In the genomic region with DNA sequence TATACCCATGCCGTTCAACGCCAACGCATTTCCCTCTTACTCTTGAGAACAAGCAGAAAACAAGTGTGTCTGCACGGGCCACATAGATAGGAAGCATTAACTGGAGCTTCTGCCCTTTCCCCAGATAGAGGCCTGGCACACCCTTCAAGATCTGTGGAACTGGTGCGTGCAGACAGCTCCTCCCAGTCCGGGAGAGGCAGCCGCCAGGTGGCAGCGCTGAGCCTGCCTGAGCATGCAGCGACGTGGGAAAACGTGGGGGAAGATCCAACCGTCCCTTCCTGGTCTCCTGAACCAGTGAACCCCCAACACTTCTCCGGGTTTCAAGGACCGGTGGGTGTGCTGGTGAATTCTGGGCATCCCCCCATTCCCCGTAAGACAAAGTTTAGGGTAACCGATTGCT, we compare ENCODE assay signal across 8 mouse cellular contexts. TPM values are rescaled to one million over a fixed set of nuclear protein-coding genes. Genes with fewer than 3 reads are reported as not detected.
A peak's percentile ranks its signal among the peaks of the same experiment; 100 is the strongest.
DNase-seq lines count a peak whose midpoint lies in the region; ATAC-seq and TF ChIP-seq lines count a peak whose summit lies in the region.

No protein-coding gene starts in this region.

- TF ChIP-seq RAD21 in MEL (IDR thresholded peaks at IDR 0.05; ENCODE audit: low read depth, low read length) = peak; percentile 1

- no peaks in the 10 kb centered on the region for H3K4me1 ChIP-seq in MEL (ENCODE audit: control insufficient read depth in 1 of 2, insufficient read depth in 2 of 2, low read length in 2 of 2)
- peaks cover 8% of the 10 kb centered on the region for H3K4me1 ChIP-seq in forebrain, postnatal 0 days (ENCODE audit: insufficient read depth)

- peak overlapping the region; percentile 98 for H3K4me2 ChIP-seq in forebrain, postnatal 0 days (ENCODE audit: low read depth)

- ATAC-seq in forebrain, postnatal 0 days = peak; percentile 38

- no peak overlapping the region for H3K4me3 ChIP-seq in MEL (ENCODE audit: control insufficient read depth in 1 of 2, insufficient read depth in 1 of 2, low read depth in 2 of 2, low read length in 2 of 2)
- H3K4me3 ChIP-seq in forebrain, postnatal 0 days (ENCODE audit: low read depth, low read length) = peak overlapping the region; percentile 58

- H3K27me3 ChIP-seq in MEL (ENCODE audit: control insufficient read depth in 1 of 2, insufficient read depth in 2 of 2, low read length in 2 of 2) = no peaks in the 10 kb centered on the region
- H3K27me3 ChIP-seq in forebrain, postnatal 0 days (ENCODE audit: insufficient read depth, low read length) = no peaks in the 10 kb centered on the region

- no peaks in the 10 kb centered on the region for H3K36me3 ChIP-seq in MEL (ENCODE audit: control insufficient read depth in 1 of 2, insufficient read depth in 2 of 2, low read length in 2 of 2)
- no peaks in the 10 kb centered on the region for H3K36me3 ChIP-seq in forebrain, postnatal 0 days (ENCODE audit: insufficient read depth)

- no peaks in the 10 kb centered on the region for H3K9me3 ChIP-seq in MEL (replicated peaks; ENCODE audit: insufficient read depth, low read length)
- H3K9me3 ChIP-seq in forebrain, postnatal 0 days (ENCODE audit: low read length) = no peaks in the 10 kb centered on the region

- TF ChIP-seq CTCF in MEL (IDR thresholded peaks at IDR 0.05 in 2 of 3, conservative IDR thresholded peaks at IDR 0.05 in 1 of 3; ENCODE audit: control insufficient read depth in 1 of 3, insufficient read depth in 1 of 3, low read depth in 2 of 3, low read length in 3 of 3, poor library complexity in 1 of 3, severe bottlenecking in 1 of 3) = peak in 1 of 3 experiments; percentile 41; a peak in 3 of 6 replicates
- TF ChIP-seq CTCF in forebrain, postnatal 0 days (IDR thresholded peaks at IDR 0.05; ENCODE audit: low read depth) = peak; percentile 99

- no peak for TF ChIP-seq EP300 in MEL (IDR thresholded peaks at IDR 0.05; ENCODE audit: low read depth in 1 of 2, low read length in 2 of 2)

- TF ChIP-seq POLR2A in MEL (IDR thresholded peaks at IDR 0.05; ENCODE audit: control insufficient read depth in 1 of 2, insufficient read depth in 1 of 2, low read depth in 1 of 2, low read length in 2 of 2, poor library complexity in 1 of 2) = no peak

- no peak overlapping the region for H3K9ac ChIP-seq in MEL (ENCODE audit: control insufficient read depth, low read depth, low read length, poor library complexity, severe bottlenecking)
- H3K9ac ChIP-seq in forebrain, postnatal 0 days = peak overlapping the region; percentile 88

- WGBS in forebrain, postnatal 0 days = 3% methylated on average over 16 of the region's 16 CpGs

- no peaks in the 10 kb centered on the region for H3K79me2 ChIP-seq in MEL (ENCODE audit: control insufficient read depth, insufficient read depth, low read length, poor library complexity)

- H3K27ac ChIP-seq in MEL (ENCODE audit: control insufficient read depth, low read depth, low read length) = no peak overlapping the region
- H3K27ac ChIP-seq in forebrain, postnatal 0 days (ENCODE audit: low read depth, low read length) = peak overlapping the region; percentile 99

- DNase-seq in MEL (ENCODE audit: low read depth, low spot score) = no peak
- peak; percentile 96 to 97 for DNase-seq in cerebellum, adult 18-20 months
- peak; percentile 96 for DNase-seq in forebrain, postnatal 0 days
- DNase-seq in heart, postnatal 4 days = peak; percentile 99
- DNase-seq in layer of hippocampus, postnatal 14 days (ENCODE audit: low spot score in 2 of 2) = peak; percentile 96 to 97
- peak; percentile 99 for DNase-seq in lung, postnatal 14 days
- DNase-seq in ovary, postnatal 36 days (ENCODE audit: low spot score) = peak; percentile 96
- peak; percentile 97 for DNase-seq in thymus, postnatal 25 days

TF ChIP-seq in MEL, 35 proteins besides CTCF, POLR2A, EP300 and RAD21:
- TF ChIP-seq SMC3 (IDR thresholded peaks at IDR 0.05; ENCODE audit: low read depth, low read length) (peak; percentile 21; the same call in 1 of the 2 replicates), GATA1 (IDR thresholded peaks at IDR 0.05; ENCODE audit: low read depth, low read length) (no peak), SIN3A (IDR thresholded peaks at IDR 0.05; ENCODE audit: low read length) (no peak), MAZ (IDR thresholded peaks at IDR 0.05; ENCODE audit: low read depth, low read length) (no peak), MYC (IDR thresholded peaks at IDR 0.05; ENCODE audit: low read depth, low read length) (no peak)
TF ChIP-seq in MEL: peak in this region for 1.

RNA-seq across cellular contexts. Expression of a gene that starts 4.3 kb away (rescaled TPM):
- total RNA-seq in MEL (2012; rRNA removed) = not detected in 2 replicates
- not detected for polyA plus RNA-seq in MEL (2012; ENCODE audit: insufficient read depth in 1 of 2, insufficient read length in 2 of 2, low read depth in 1 of 2, low replicate concordance in 2 of 2, missing spikeins in 1 of 2)
- 217 and 275 TPM in 2 replicates for total RNA-seq in forebrain, postnatal 0 days (2014; rRNA removed)
- polyA plus RNA-seq in forebrain, postnatal 0 days (2015; fragmentation: Nextera tagmentation; extraction: Ambion mirVana) = 202 and 214 TPM in 2 replicates
- 100 to 1,000 TPM; 117 to 131 TPM for total RNA-seq in heart, postnatal 4 days (2021)
- 10 to 100 TPM; 47.8 to 50.1 TPM for total RNA-seq in layer of hippocampus, postnatal 14 days (2021)

Comparison
In these comparisons a context has a peak if more than half of its experiments do, and no peak if none do; other contexts are left out.
1. RNA of a gene that starts 4.3 kb away (total RNA-seq): 217 to 275 TPM in forebrain, postnatal 0 days, 117 to 131 TPM in heart, postnatal 4 days and 47.8 to 50.1 TPM in layer of hippocampus, postnatal 14 days; not detected in MEL; every median in the first group is over 10 times any median in the second.